Mouse (Mus musculus) liver, adult 2 months (tissue): Measurements from ENCODE around the gene Cebpb. TPM values are rescaled to one million over a fixed set of nuclear protein-coding genes. Genes with fewer than 3 reads are reported as not detected.
A peak's percentile ranks its signal among the peaks of the same experiment; 100 is the strongest.

Source experiments
- DNase-seq: peaks from one replicate; pipeline ENCODE4 v3.0.0-alpha.2; 2011; ENCODE audit warnings: low read depth, low spot score; ENCODE audit errors: extremely low read depth
- H3K27ac ChIP-seq: fragments of 200-500 bp; replicated peaks from 2 replicates; pipeline ENCODE4 v1.5.1; 2012; ENCODE audit warnings: low read depth, mild to moderate bottlenecking, control low read depth, inconsistent platforms, low read length; ENCODE audit not compliant: insufficient read depth
- H3K27me3 ChIP-seq: fragments of 200-500 bp; 2 replicates; pipeline ENCODE4 v1.6.1; 2012; ENCODE audit warnings: mild to moderate bottlenecking, moderate library complexity, low read length, inconsistent platforms; ENCODE audit not compliant: control insufficient read depth, insufficient read depth
- H3K36me3 ChIP-seq: fragments of 200-500 bp; 2 replicates; pipeline ENCODE4 v1.6.1; 2012; ENCODE audit warnings: low read length, inconsistent platforms; ENCODE audit not compliant: control insufficient read depth, insufficient read depth
- H3K4me1 ChIP-seq: fragments of 200-500 bp; 2 replicates; pipeline ENCODE4 v1.6.1; 2011; ENCODE audit warnings: low read length; ENCODE audit not compliant: control insufficient read depth, insufficient read depth
- H3K4me3 ChIP-seq: fragments of 200-500 bp; 2 replicates; pipeline ENCODE4 v1.5.1; 2011; ENCODE audit warnings: low read depth, mild to moderate bottlenecking, control low read depth, low read length, moderate library complexity; ENCODE audit not compliant: insufficient read depth
- H3K79me2 ChIP-seq: fragments of 200-500 bp; 2 replicates; pipeline ENCODE4 v1.6.1; 2012; ENCODE audit warnings: inconsistent platforms, mild to moderate bottlenecking, low read length, moderate library complexity; ENCODE audit not compliant: control insufficient read depth, insufficient read depth
- H3K9ac ChIP-seq: fragments of 200-500 bp; 2 replicates; pipeline ENCODE4 v1.6.1; 2012; ENCODE audit warnings: low read depth, mild to moderate bottlenecking, control low read depth, inconsistent platforms, low read length
- CTCF ChIP-seq: fragments of 200-500 bp; IDR thresholded peaks from 2 replicates; pipeline ENCODE4 v1.5.1; 2011; ENCODE audit warnings: low read depth, low read length, control low read depth
- POLR2A ChIP-seq: fragments of 200-500 bp; IDR thresholded peaks from 2 replicates; pipeline ENCODE4 v1.6.1; 2011; ENCODE audit warnings: low read length, control low read depth; ENCODE audit not compliant: insufficient read depth; ENCODE audit errors: extremely low read depth
- WGBS: fragments of 180-500 bp; shearing (Covaris S2); methylation state at CpG from one replicate; pipeline ENCODE4 v1.1.7; 2018; 5-methylcytosine and 5-hydroxymethylcytosine counted together
- polyA plus RNA-seq: library from polyadenylated mRNA; depleted of rRNA; stranded (reverse); fragments of >200 nt; gene quantifications from 2 replicates; pipeline ENCODE4 v1.2.3, GENCODE M21; 2012
- total RNA-seq: library from RNA; depleted of rRNA; stranded (reverse); fragments of >200 nt; gene quantifications from 2 replicates; pipeline ENCODE4 v1.2.3, GENCODE M21; 2014

The Cebpb gene
- total and polyA plus RNA-seq, 2 experiments = 147 to 210 TPM

DNA sequence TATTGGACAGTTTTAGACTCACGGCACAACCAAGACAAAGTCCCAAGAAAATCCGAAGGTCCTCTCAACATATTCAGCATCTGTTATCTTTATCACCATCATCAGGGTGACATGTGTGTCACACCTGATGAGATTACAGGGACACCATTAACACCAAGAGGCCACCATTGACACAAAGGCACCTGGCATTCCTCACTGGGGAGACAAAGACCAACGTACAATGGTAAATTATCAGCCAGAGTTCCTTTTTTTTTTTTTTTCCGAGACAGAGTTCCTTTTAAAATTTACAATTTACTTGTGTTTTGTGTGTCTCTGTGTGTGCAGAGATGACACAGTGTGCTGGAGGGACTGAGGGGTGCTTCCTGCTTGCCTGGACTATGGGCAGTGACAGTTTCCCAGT, 19.3 kb upstream of the Cebpb start:
- no peak overlapping the region for H3K9ac ChIP-seq
- no peaks in the 10 kb centered on the region for H3K79me2 ChIP-seq
- H3K4me1 ChIP-seq = peaks cover 8% of the 10 kb centered on the region
- no peaks in the 10 kb centered on the region for H3K27me3 ChIP-seq
- TF ChIP-seq CTCF (no peak), POLR2A (no peak)
- no peak for DNase-seq
- no peak overlapping the region for H3K27ac ChIP-seq
- no peaks in the 10 kb centered on the region for H3K36me3 ChIP-seq
- no peak overlapping the region for H3K4me3 ChIP-seq
- WGBS = 74% methylated on average over 4 of the region's 4 CpGs

DNA sequence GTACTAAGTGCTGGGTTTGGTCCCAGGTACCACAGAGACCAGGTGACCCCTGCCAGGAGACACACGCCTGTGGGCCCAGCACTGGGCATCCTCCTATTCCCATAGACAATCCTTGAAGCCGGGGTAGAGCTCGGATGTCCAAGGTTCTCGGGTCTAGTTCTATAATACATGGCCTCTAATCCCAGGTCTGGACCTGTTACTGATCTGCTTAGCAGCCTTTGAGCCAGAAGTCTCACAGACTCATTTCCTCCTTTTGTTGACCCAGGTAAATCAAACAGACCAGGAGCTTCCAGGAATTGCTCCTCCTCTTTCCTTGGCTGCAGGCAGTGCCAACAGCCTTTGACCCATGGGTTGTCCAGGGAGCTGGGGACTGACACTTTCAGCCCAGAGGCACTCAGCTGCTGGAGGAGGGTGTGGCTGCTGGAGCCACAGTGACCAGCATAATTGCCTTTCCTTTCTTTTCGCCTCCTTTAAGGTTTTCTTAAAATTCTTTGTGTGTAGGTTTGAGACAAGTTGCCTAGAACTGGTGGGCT, 17.5 kb upstream of the Cebpb start:
- Histone ChIP-seq H3K4me3 (no peak overlapping the region), H3K4me1 (peaks cover 8% of the 10 kb centered on the region), H3K9ac (no peak overlapping the region), H3K27me3 (no peaks in the 10 kb centered on the region), H3K79me2 (no peaks in the 10 kb centered on the region), H3K36me3 (no peaks in the 10 kb centered on the region), H3K27ac (no peak overlapping the region)
- TF ChIP-seq CTCF (no peak), POLR2A (no peak)
- DNase-seq = peak; percentile 88
- WGBS = 62% methylated on average over 5 of the region's 5 CpGs

DNA sequence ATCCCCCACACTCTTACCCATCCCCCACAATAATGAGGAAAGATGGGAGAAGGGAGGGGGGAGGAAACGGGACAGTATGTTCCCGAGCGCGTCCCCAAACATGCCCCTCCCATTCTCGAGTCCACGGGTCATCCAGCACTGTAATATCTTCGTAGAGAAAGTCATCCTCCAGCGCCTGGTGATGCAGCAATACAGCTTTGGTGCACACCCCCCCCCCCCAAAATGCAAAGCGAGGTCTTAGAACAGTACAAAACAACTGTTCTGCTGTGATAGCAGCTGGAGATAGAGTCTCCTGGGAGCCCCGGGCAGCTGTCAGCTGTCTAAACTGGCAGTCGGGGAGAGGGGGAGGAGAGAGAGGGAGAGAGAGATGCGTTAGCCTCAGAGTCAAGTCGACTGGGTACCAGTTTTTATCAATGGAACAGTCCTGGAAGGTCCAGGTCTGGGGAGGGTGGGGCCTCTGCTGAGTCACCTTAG, 16.5 kb upstream of the Cebpb start:
- DNase-seq = no peak
- WGBS = 42% methylated on average over 13 of the region's 13 CpGs
- H3K4me3 ChIP-seq = no peak overlapping the region
- H3K27ac ChIP-seq = no peak overlapping the region
- peaks cover 8% of the 10 kb centered on the region for H3K4me1 ChIP-seq
- no peaks in the 10 kb centered on the region for H3K36me3 ChIP-seq
- TF ChIP-seq CTCF (no peak), POLR2A (no peak)
- no peaks in the 10 kb centered on the region for H3K27me3 ChIP-seq
- H3K9ac ChIP-seq = no peak overlapping the region
- no peaks in the 10 kb centered on the region for H3K79me2 ChIP-seq

DNA sequence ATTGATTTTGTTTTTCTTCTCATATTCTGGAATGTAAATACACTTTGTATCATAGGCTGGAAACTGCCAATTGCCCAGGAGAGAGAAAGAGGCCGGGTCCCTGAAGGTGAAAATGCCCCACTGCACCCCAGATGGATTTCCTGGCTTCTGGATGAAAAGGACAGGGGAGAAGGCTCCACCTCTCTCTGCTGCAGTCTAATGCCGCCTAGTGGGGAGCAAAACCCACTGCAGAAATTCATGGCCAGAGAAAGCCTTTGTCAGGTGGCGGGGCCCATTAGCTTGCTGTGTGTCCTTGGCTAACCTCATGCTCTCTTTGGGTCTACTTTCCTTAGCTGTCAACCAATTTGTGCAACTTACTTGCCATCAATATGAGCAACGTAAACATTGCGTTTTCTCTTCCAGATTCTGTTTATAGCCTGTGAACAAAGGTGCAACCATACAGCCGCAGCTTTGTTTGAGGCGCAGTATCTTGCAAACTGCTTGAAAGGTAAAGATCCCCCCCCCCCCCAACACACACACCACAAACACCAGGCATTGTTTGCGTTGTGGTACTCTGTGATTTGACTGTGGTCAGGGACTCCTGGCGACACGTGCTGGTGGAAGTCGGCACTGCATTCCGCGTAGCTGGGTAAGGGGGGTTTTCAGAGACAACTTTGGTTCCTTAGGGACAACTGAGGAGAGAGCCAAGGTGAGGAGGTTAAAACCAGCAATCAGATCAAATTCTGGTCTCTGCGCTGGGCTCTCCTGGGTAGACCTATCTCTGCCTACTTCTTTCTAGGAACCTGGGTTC, 13.4 kb upstream of the Cebpb start:
- H3K79me2 ChIP-seq = no peaks in the 10 kb centered on the region
- H3K27ac ChIP-seq = no peak overlapping the region
- no peaks in the 10 kb centered on the region for H3K36me3 ChIP-seq
- no peak for DNase-seq
- H3K27me3 ChIP-seq = no peaks in the 10 kb centered on the region
- H3K9ac ChIP-seq = no peak overlapping the region
- no peak overlapping the region for H3K4me3 ChIP-seq
- 45% methylated on average over 14 of the region's 14 CpGs for WGBS
- peak; percentile 82 for TF ChIP-seq CTCF
- TF ChIP-seq POLR2A = no peak
- H3K4me1 ChIP-seq = peaks cover 8% of the 10 kb centered on the region

DNA sequence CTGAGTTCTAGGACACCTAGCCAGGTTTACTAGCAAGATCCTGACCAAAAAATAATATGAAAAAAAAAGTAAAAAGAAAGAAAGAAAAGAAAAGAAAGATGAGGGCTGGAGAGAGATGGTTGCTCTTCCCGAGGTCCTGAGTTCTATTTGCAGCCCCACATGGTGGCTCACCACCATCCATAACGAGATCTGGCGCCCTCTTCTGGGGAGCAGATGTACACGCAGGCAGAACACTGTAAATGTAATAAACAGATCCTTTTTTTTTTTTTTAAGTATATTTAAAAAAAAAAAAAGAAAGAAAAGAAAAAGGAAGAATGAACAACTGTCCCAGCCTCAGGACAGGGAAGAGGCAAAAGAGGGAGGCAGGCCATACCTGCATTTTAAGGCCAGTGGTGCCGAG, 10.1 kb upstream of the Cebpb start:
- TF ChIP-seq CTCF (peak; percentile 65), POLR2A (no peak)
- H3K4me1 ChIP-seq = no peaks in the 10 kb centered on the region
- no peak overlapping the region for H3K9ac ChIP-seq
- DNase-seq = no peak
- no peaks in the 10 kb centered on the region for H3K27me3 ChIP-seq
- H3K4me3 ChIP-seq = no peak overlapping the region
- 63% methylated on average over 5 of the region's 5 CpGs for WGBS
- no peaks in the 10 kb centered on the region for H3K79me2 ChIP-seq
- no peak overlapping the region for H3K27ac ChIP-seq
- H3K36me3 ChIP-seq = no peaks in the 10 kb centered on the region

DNA sequence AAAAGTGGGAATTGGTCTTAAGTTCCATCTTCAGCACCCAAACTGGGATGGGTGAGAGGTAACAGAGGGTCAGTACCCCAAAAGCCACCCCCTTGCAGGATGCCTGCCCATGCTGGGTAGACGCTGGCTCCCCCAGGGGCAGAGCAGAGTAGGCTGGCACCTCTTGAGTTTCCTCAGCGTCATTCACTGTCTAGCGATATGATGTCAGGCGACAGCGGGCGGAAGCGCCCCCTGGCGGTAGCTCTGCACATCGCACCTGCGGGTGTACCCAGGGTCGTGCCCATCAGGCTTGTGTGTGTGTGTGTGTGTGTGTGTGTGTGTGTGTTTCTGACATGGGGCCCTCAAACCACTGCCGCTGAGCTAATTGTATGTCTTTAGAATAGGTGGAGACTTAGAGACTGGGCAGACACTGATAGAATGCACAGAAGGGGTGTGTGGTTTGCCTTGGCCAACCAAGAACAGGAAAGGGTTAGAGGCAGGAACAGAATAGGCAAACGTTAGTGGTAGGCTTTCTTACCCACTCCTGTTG, 8.7 kb upstream of the Cebpb start:
- TF ChIP-seq CTCF = peak; percentile 95
- TF ChIP-seq POLR2A = no peak
- no peak for DNase-seq
- Histone ChIP-seq H3K4me1 (no peaks in the 10 kb centered on the region), H3K36me3 (no peaks in the 10 kb centered on the region), H3K9ac (no peak overlapping the region), H3K79me2 (no peaks in the 10 kb centered on the region), H3K27ac (no peak overlapping the region), H3K4me3 (no peak overlapping the region), H3K27me3 (no peaks in the 10 kb centered on the region)
- under 1% methylated on average over 13 of the region's 13 CpGs for WGBS
